Comparison of ENCODE assay signal across 37 mouse cellular contexts in genomic region chr6:55389321-55389720, GRCm38 (mm10). TPM values are rescaled to one million over a fixed set of nuclear protein-coding genes. Genes with fewer than 3 reads are reported as not detected.
DNase-seq lines count a peak whose midpoint lies in the region; ATAC-seq and TF ChIP-seq lines count a peak whose summit lies in the region.
"Had no signal": no experiment of that assay in that cellular context is flagged by ENCODE, and none has a peak within 500 bp of the region (broad histone marks: within the 10 kb centered on the region; RNA-seq: fewer than 3 reads in every experiment).

No protein-coding gene starts in this region.

- no peak for ATAC-seq in neural tube, embryonic 12.5 days (ENCODE audit: low FRiP score, low read depth)
- ATAC-seq in hindbrain, embryonic 13.5 days (ENCODE audit: low FRiP score), result no peak
- ATAC-seq: intestine, embryonic 15.5 days; Patski had no signal

- 46% methylated on average over 5 of the region's 5 CpGs for WGBS in heart, embryonic 10.5 days
- WGBS in neural tube, embryonic 12.5 days, result 69% methylated on average over 5 of the region's 5 CpGs
- WGBS in hindbrain, embryonic 13.5 days, result 69% methylated on average over 5 of the region's 5 CpGs
- WGBS in lung, adult 2 months, result 50% methylated on average over 5 of the region's 5 CpGs

- H3K9me3 ChIP-seq in heart, embryonic 10.5 days, result no peaks in the 10 kb centered on the region
- H3K9me3 ChIP-seq in neural tube, embryonic 12.5 days, result no peaks in the 10 kb centered on the region
- H3K9me3 ChIP-seq in hindbrain, embryonic 13.5 days, result no peaks in the 10 kb centered on the region
- H3K9me3 ChIP-seq: embryonic facial prominence, embryonic 13.5 days; hindbrain, embryonic 15.5 days; intestine, embryonic 15.5 days; limb, embryonic 13.5 days; midbrain, embryonic 12.5 days had no signal

- no peak overlapping the region for H3K4me3 ChIP-seq in heart, embryonic 10.5 days
- H3K4me3 ChIP-seq in neural tube, embryonic 12.5 days, result no peak overlapping the region
- no peak overlapping the region for H3K4me3 ChIP-seq in hindbrain, embryonic 13.5 days
- H3K4me3 ChIP-seq in lung, adult 2 months (replicated peaks; ENCODE audit: extremely low read depth, low read depth, low read length), result no peak overlapping the region
- H3K4me3 ChIP-seq: embryonic facial prominence, embryonic 13.5 days; hindbrain, embryonic 15.5 days; intestine, embryonic 15.5 days; layer of hippocampus, adult 2 months; left cerebral cortex, adult 2 months; limb, embryonic 13.5 days; midbrain, embryonic 12.5 days had no signal

- TF ChIP-seq POLR2A in lung, adult 2 months (IDR thresholded peaks at IDR 0.05; ENCODE audit: borderline replicate concordance, extremely low read depth, low read depth, low read length), result no peak

- peaks cover 11% of the 10 kb centered on the region; the same call in 1 of the 2 replicates for H3K4me1 ChIP-seq in heart, embryonic 10.5 days
- peaks cover 37% of the 10 kb centered on the region for H3K4me1 ChIP-seq in neural tube, embryonic 12.5 days
- H3K4me1 ChIP-seq in hindbrain, embryonic 13.5 days (replicated peaks), result peaks cover 47% of the 10 kb centered on the region
- no peaks in the 10 kb centered on the region for H3K4me1 ChIP-seq in lung, adult 2 months (ENCODE audit: control insufficient read depth, insufficient read depth, low read length)

- peak; percentile 53 for DNase-seq in heart, embryonic 10.5 days (ENCODE audit: low spot score)
- no peak for DNase-seq in heart, adult 8-10 months (ENCODE audit: low spot score)
- DNase-seq in neural tube, embryonic 10.5 days (ENCODE audit: extremely low spot score, low spot score), result no peak
- no peak for DNase-seq in right cerebral cortex, adult 18-20 months
- no peak for DNase-seq in lung, adult 2 months
- DNase-seq: adrenal gland, postnatal 14 days; cerebellum, adult 11 months; cerebellum, adult 9-10 months; gastrocnemius, postnatal 25 days; heart, adult 18-20 months; heart, postnatal 14 days; kidney, adult 2 months; kidney, postnatal 36 days; lung, postnatal 36 days; right cerebral cortex, postnatal 4 days; thymus, adult 18-20 months; thymus, postnatal 36 days had no signal

- H3K27me3 ChIP-seq in heart, embryonic 10.5 days (ENCODE audit: insufficient read depth, poor library complexity, severe bottlenecking), result peaks cover 95% of the 10 kb centered on the region
- no peaks in the 10 kb centered on the region for H3K27me3 ChIP-seq in neural tube, embryonic 12.5 days (replicated peaks)
- H3K27me3 ChIP-seq in hindbrain, embryonic 13.5 days, result no peaks in the 10 kb centered on the region
- H3K27me3 ChIP-seq: hindbrain, embryonic 15.5 days; intestine, embryonic 15.5 days; Patski had no signal

- TF ChIP-seq CTCF in lung, adult 2 months (IDR thresholded peaks at IDR 0.05; ENCODE audit: insufficient read depth, low read length), result no peak

- H3K36me3 ChIP-seq in heart, embryonic 10.5 days, result no peaks in the 10 kb centered on the region
- H3K36me3 ChIP-seq in neural tube, embryonic 12.5 days, result no peaks in the 10 kb centered on the region
- H3K36me3 ChIP-seq in hindbrain, embryonic 13.5 days, result no peaks in the 10 kb centered on the region
- H3K36me3 ChIP-seq: embryonic facial prominence, embryonic 13.5 days; hindbrain, embryonic 15.5 days; intestine, embryonic 15.5 days; limb, embryonic 13.5 days; midbrain, embryonic 12.5 days had no signal

- no peak overlapping the region for H3K9ac ChIP-seq in neural tube, embryonic 12.5 days
- no peak overlapping the region for H3K9ac ChIP-seq in hindbrain, embryonic 13.5 days
- H3K9ac ChIP-seq: embryonic facial prominence, embryonic 13.5 days; hindbrain, embryonic 15.5 days; intestine, embryonic 15.5 days; limb, embryonic 13.5 days; midbrain, embryonic 12.5 days had no signal

- no peak overlapping the region for H3K27ac ChIP-seq in heart, embryonic 10.5 days
- H3K27ac ChIP-seq in neural tube, embryonic 12.5 days, result 0 out of 2 replicates have a peak overlapping the region, but pooled peaks have one; percentile 27
- H3K27ac ChIP-seq in hindbrain, embryonic 13.5 days, result peak overlapping the region; percentile 76
- H3K27ac ChIP-seq: embryonic facial prominence, embryonic 13.5 days; intestine, embryonic 15.5 days; left cerebral cortex, adult 2 months; limb, embryonic 13.5 days; stomach, postnatal 0 days had no signal

- H3K4me2 ChIP-seq in neural tube, embryonic 12.5 days (replicated peaks), result no peak overlapping the region
- no peak overlapping the region for H3K4me2 ChIP-seq in hindbrain, embryonic 13.5 days
- H3K4me2 ChIP-seq: embryonic facial prominence, embryonic 13.5 days; hindbrain, embryonic 15.5 days; intestine, embryonic 15.5 days; limb, embryonic 13.5 days; liver, embryonic 11.5 days; midbrain, embryonic 12.5 days had no signal

RNA-seq across cellular contexts. Expression of gene Ghrhr, which starts 13.2 kb away (rescaled TPM):
- not detected in 2 replicates for polyA plus RNA-seq in heart, embryonic 10.5 days (2016; fragmentation: Nextera tagmentation; extraction: Ambion mirVana)
- not detected for total RNA-seq in heart, adult 8-10 months (2022)
- not detected in 2 replicates for polyA plus RNA-seq in neural tube, embryonic 12.5 days (2016; fragmentation: Nextera tagmentation; extraction: Ambion mirVana)
- not detected in 2 replicates for polyA plus RNA-seq in hindbrain, embryonic 13.5 days (2015; fragmentation: Nextera tagmentation; extraction: Ambion mirVana)
- not detected in 2 replicates for polyA plus RNA-seq in lung, adult 2 months (2012; rRNA removed)
- total RNA-seq: adrenal gland, postnatal 14 days; common myeloid progenitor, adult 5-6 weeks; gastrocnemius, postnatal 25 days; heart, adult 18-20 months; heart, postnatal 14 days; layer of hippocampus, adult 2 months; layer of hippocampus, postnatal 14 days; left cerebral cortex, adult 2 months; left cerebral cortex, postnatal 25 days; megakaryocyte, adult 5-6 weeks; MEL had no signal
- polyA plus RNA-seq: embryonic facial prominence, embryonic 13.5 days; heart, embryonic 14.5 days; hindbrain, embryonic 15.5 days; limb, embryonic 13.5 days; liver, embryonic 11.5 days; liver, embryonic 16.5 days; midbrain, embryonic 12.5 days; spleen, adult 2 months; stomach, postnatal 0 days had no signal

RNA-seq across cellular contexts. Expression of gene Aqp1, which starts 53.1 kb away (rescaled TPM):
- polyA plus RNA-seq in heart, embryonic 10.5 days (2016; fragmentation: Nextera tagmentation; extraction: Ambion mirVana), result 5.1 and 8.3 TPM in 2 replicates
- total RNA-seq in heart, adult 8-10 months (2022), result 100 to 1,000 TPM; 336 to 404 (median 350) TPM
- 3.0 and 3.4 TPM in 2 replicates for polyA plus RNA-seq in neural tube, embryonic 12.5 days (2016; fragmentation: Nextera tagmentation; extraction: Ambion mirVana)
- polyA plus RNA-seq in hindbrain, embryonic 13.5 days (2015; fragmentation: Nextera tagmentation; extraction: Ambion mirVana), result 14.5 and 20.5 TPM in 2 replicates
- 1,047 and 1,116 TPM in 2 replicates for polyA plus RNA-seq in lung, adult 2 months (2012; rRNA removed)

Comparison
In these comparisons a context has a peak if more than half of its experiments do, and no peak if none do; other contexts are left out.
1. RNA of gene Aqp1, which starts 53.1 kb away (polyA plus RNA-seq): 1,047 to 1,116 TPM in lung, adult 2 months; 14.5 to 20.5 TPM in hindbrain, embryonic 13.5 days, 5.1 to 8.3 TPM in heart, embryonic 10.5 days and 3.0 to 3.4 TPM in neural tube, embryonic 12.5 days; every median in the first group is over 10 times any median in the second.